Mouse (Mus musculus): ENCODE measurements around the gene Zfp385c. TPM values are rescaled to one million over a fixed set of nuclear protein-coding genes. Genes with fewer than 3 reads are reported as not detected.

Zfp385c gene
- 0.09 and 0.63 TPM in 2 replicates for polyA plus RNA-seq (2012)

GRCm38 (mm10) chr11:100692164-100692616 is at the start of gene Zfp385c:
Gene Zfp385c, minus strand, starts transcription at chr11:100692455.

DNA sequence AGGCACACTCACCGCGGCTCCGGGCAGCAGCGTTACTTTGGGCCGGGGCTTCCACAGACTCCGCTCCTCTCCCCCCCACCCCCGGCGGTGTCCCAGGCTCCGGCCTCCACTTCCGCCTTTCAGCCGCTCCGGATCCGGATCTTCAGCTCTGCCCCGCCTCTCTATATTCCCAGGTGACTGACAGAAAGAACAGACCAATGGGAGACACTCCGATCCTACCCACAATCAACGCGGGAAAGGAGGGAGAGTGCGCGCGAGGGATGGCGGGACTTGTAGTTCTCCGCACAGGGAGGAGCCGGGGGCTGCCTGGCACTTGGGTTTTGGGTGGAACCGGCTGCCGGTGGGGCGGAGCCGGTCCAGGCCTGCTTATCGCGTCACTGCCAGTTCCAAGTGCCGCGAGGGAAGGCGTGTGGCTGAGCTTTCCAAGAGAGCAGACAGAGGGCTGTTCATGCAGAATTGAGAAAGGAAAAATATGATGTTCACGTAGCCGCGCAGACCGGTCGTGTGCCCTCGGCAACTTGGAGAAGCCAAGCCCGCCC is 45.9 kb upstream of the Zfp385c start, which contains the start of gene Rab5c:
Gene Rab5c (minus strand): TSS at position 150 of the 539 bp plus-strand sequence.

GRCm38 (mm10) chr11:100713735-100714533 is 21.7 kb upstream of the Zfp385c start, which contains the start of gene Hspb9:
Gene Hspb9, plus strand, starts transcription at chr11:100713850.

GRCm38 (mm10) chr11:100711783-100712615 is 19.7 kb upstream of the Zfp385c start, which contains the start of gene Kat2a:
Gene Kat2a, minus strand, starts transcription at chr11:100712465.

GRCm38 (mm10) chr11:100703851-100704531 is 11.7 kb upstream of the Zfp385c start, which contains the start of gene Dhx58:
Gene Dhx58, minus strand, starts transcription at chr11:100704271.

GRCm38 (mm10) chr11:100619982-100620381 is 72.3 kb downstream of the Zfp385c start, which contains the start of gene Dnajc7:
Gene Dnajc7, minus strand, starts transcription at chr11:100620168.

DNA sequence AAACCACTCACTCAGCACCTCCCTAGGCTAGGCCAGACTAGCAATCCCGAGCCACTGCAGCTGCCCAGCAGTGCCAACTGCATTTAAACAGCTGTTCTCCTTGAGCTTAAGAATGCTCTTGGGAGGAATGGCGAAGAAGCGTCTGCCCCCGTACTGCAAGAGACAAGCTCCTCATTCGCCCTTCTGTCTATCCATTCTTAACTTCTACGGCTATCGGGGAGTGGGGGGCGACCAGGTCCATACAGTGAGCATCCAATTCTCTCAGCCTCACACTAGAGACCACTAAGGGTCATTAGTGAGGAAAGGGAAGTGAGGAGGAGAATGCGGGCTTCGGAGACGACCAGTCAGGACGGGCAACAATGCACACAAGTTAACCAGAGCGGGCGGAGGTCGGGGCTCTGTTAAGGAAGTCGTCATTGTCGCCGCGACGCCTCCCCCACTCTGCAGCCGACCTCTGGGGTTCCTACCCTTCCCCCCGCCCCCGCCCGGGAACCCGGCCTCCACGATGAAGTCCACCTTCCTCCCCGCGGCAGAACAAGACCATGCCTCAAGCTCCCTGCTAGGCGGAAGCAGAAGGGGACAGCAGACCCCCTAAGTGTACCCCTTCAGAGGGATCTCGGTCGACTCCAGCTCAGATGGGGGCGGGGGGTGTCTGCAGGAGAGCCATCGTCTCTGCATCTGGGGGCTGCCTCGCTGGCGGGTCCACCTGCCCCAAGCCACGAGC is 73.3 kb downstream of the Zfp385c start, which contains the start of gene Nkiras2:
Gene Nkiras2 (plus strand): TSS at position 484 of the 724 bp plus-strand sequence.

Other genes starting within 250 kb of the Zfp385c start
- gene Klhl11, start 219.7 kb downstream of the Zfp385c start, polyA plus RNA-seq (2012), result 2.0 and 4.0 TPM in 2 replicates
- gene Acly, start 164.5 kb downstream of the Zfp385c start, polyA plus RNA-seq (2012), result 33.9 and 41.9 TPM in 2 replicates
- 0.07 TPM in 1 of 2 replicates, not detected in the other for gene Ttc25, start 146.8 kb downstream of the Zfp385c start, polyA plus RNA-seq (2012)
- 27.6 and 29.6 TPM in 2 replicates for gene Cnp, start 117.6 kb downstream of the Zfp385c start, polyA plus RNA-seq (2012)
- gene Nkiras2, start 73.2 kb downstream of the Zfp385c start, polyA plus RNA-seq (2012), result 42.8 and 43.0 TPM in 2 replicates
- 111 and 131 TPM in 2 replicates for gene Dnajc7, start 72.3 kb downstream of the Zfp385c start, polyA plus RNA-seq (2012)
- gene Dhx58, start 11.8 kb upstream of the Zfp385c start, polyA plus RNA-seq (2012), result 23.4 and 27.6 TPM in 2 replicates
- gene Kat2a, start 20.0 kb upstream of the Zfp385c start, polyA plus RNA-seq (2012), result 100 and 108 TPM in 2 replicates
- 0.49 and 0.84 TPM in 2 replicates for gene Hspb9, start 21.4 kb upstream of the Zfp385c start, polyA plus RNA-seq (2012)
- gene Rab5c, start 45.8 kb upstream of the Zfp385c start, polyA plus RNA-seq (2012), result 278 and 303 TPM in 2 replicates
- 0.32 and 0.34 TPM in 2 replicates for gene Kcnh4, start 67.5 kb upstream of the Zfp385c start, polyA plus RNA-seq (2012)
- 0.17 TPM in 1 of 2 replicates, not detected in the other for gene Hcrt, start 70.5 kb upstream of the Zfp385c start, polyA plus RNA-seq (2012)
- 5.0 and 5.4 TPM in 2 replicates for gene Ghdc, start 78.5 kb upstream of the Zfp385c start, polyA plus RNA-seq (2012)
- gene Stat5b, start 158.3 kb upstream of the Zfp385c start, polyA plus RNA-seq (2012), result 36.7 and 47.9 TPM in 2 replicates
- gene Stat5a, start 166.9 kb upstream of the Zfp385c start, polyA plus RNA-seq (2012), result 36.0 and 46.8 TPM in 2 replicates
- 55.6 and 64.4 TPM in 2 replicates for gene Stat3, start 247.1 kb upstream of the Zfp385c start, polyA plus RNA-seq (2012)